Mouse (Mus musculus) heart, adult 2 months (tissue): Measurements from ENCODE around the gene Bik. TPM values are rescaled to one million over a fixed set of nuclear protein-coding genes. Genes with fewer than 3 reads are reported as not detected.

Experiments used
- DNase-seq, 2 experiments: peaks; one replicate each; pipeline ENCODE4 v3.0.0; 2021
- H3K27ac ChIP-seq: fragments of 200-600 bp; 2 replicates; pipeline ENCODE4 v1.8.1; 2022
- H3K27me3 ChIP-seq: fragments of 200-500 bp; 2 replicates; pipeline ENCODE4 v1.6.1; 2012; ENCODE audit warnings: mild to moderate bottlenecking, low read length, inconsistent platforms, mixed read lengths; ENCODE audit not compliant: control insufficient read depth, insufficient read depth
- H3K36me3 ChIP-seq: fragments of 200-500 bp; 2 replicates; pipeline ENCODE4 v1.6.1; 2012; ENCODE audit warnings: low read length, inconsistent platforms; ENCODE audit not compliant: control insufficient read depth, insufficient read depth
- H3K4me1 ChIP-seq: fragments of 200-500 bp; 2 replicates; pipeline ENCODE4 v1.6.1; 2011; ENCODE audit warnings: low read length; ENCODE audit not compliant: control insufficient read depth, insufficient read depth
- H3K4me3 ChIP-seq: fragments of 200-600 bp; 2 replicates; pipeline ENCODE4 v1.8.1; 2022
- H3K79me2 ChIP-seq: fragments of 200-500 bp; replicated peaks from 2 replicates; pipeline ENCODE4 v1.6.1; 2012; ENCODE audit warnings: mild to moderate bottlenecking, inconsistent platforms, low read length, moderate library complexity, mixed read lengths; ENCODE audit not compliant: control insufficient read depth, insufficient read depth
- H3K9ac ChIP-seq: fragments of 200-500 bp; 2 replicates; pipeline ENCODE4 v1.6.1; 2012; ENCODE audit warnings: low read depth, mild to moderate bottlenecking, control low read depth, inconsistent platforms, low read length, mixed read lengths
- CTCF ChIP-seq: fragments of 200-600 bp; IDR thresholded peaks from 2 replicates; pipeline ENCODE4 v1.8.1; 2022; ENCODE audit warnings: antibody characterized with exemption, mild to moderate bottlenecking, moderate library complexity
- EP300 ChIP-seq: fragments of 200-500 bp; IDR thresholded peaks from 2 replicates; pipeline ENCODE4 v1.6.1; 2011; ENCODE audit warnings: low read depth, low read length, control low read depth; ENCODE audit not compliant: insufficient read depth
- POLR2A ChIP-seq: fragments of 200-500 bp; IDR thresholded peaks from 2 replicates; pipeline ENCODE4 v1.6.1; 2011; ENCODE audit warnings: mild to moderate bottlenecking, low read depth, low read length, control low read depth; ENCODE audit not compliant: insufficient read depth
- WGBS: fragments of 180-500 bp; shearing (Covaris S2); methylation state at CpG from one replicate; pipeline ENCODE4 v1.1.7; 2018; 5-methylcytosine and 5-hydroxymethylcytosine counted together
- intact Hi-C: fragments of 180-260 bp; cut with DNase I; formaldehyde crosslinking; loops from one replicate; pipeline ENCODE4 v1.15.1; 2025
- polyA plus RNA-seq: library from polyadenylated mRNA; depleted of rRNA; stranded (reverse); fragments of >200 nt; gene quantifications from 2 replicates; pipeline ENCODE4 v1.2.3, GENCODE M21; 2012
- total RNA-seq, 2 experiments: library from RNA; stranded (reverse); gene quantifications; 2 replicates each; pipeline ENCODE4 v1.2.3; 2021

Gene Bik
- total and polyA plus RNA-seq, 3 experiments, result 8.3 to 11.7 (median 10.9) TPM

DNA sequence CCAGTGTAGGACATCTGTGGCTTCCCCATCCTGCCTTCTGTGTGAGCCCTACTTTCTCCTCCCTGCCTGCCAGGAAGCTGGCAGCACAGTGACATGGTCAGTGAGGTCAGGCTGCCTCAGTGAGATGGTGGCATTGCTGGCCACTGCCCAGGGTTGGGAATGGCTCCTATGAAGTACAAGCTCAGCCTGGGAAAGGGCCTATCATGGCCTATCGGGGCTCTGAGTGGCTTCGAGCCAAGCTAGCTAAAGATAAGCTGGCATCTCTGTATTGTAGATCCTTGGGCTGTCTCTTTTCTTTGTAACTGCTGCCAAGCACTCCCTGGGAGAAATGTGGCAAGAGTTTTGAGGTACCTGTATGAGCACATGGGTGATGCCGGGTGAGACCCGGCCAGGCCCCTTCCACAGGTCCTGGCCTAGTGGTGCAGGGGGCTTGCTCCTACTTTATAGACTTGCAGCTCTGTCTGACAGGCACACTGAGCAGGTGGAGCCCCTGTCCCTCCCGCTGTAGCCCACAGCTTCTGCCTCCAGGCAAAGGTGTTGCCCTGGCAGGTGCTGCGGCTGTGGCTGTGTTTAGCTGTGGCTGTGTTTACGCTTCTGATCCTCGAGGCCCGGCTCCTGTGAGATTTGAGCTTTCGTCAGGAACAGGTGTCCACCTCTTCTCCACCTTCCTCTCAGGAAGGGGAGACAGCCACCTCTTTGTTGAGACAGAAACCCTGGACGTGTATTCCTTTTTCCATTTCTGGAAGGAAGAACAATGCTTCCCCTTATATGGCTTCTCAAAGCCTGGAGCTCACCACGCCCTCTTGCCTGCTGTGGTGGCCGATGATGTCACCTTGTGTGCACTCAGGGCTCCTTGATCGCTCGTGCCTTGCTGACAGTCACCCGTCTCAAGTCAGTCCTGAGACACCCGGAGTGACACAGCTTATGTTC is 8.6 kb downstream of the Bik start:
- intact Hi-C loops, result loop anchor here (5.0 kb wide), 1 partner anchor 62 kb away; the partner anchor contains the start of gene Ttll12
- DNase-seq, result peak; percentile 45 to 57

DNA sequence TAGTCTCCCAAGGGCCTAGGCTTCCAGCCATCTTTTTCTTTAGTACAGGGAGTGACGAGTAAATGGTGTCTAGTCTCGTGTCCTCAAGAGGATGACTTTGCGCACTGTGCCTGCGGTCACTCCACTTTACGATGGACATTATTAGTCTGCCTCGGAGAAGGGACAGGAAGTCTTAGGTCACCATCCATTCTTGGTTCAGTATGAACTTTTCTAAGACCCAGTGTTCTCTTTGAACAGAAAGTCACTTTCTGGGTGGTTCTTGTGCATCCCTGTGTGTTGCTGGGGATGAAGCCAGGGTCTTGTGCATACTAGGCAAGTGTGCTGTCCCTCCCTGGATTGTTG is 9.2 kb downstream of the Bik start:
- H3K9ac ChIP-seq, result 0 out of 2 replicates have a peak overlapping the region, but pooled peaks have one; percentile 0

More for the DNA sequence above, 8.6 kb downstream of the Bik start:
- H3K27me3 ChIP-seq, result no peaks in the 10 kb centered on the region
- no peaks in the 10 kb centered on the region for H3K79me2 ChIP-seq
- peak overlapping the region; percentile 15 for H3K9ac ChIP-seq
- H3K4me1 ChIP-seq, result peaks cover 23% of the 10 kb centered on the region
- no peaks in the 10 kb centered on the region; the same call in 1 of the 2 replicates for H3K36me3 ChIP-seq
- 26% methylated on average over 17 of the region's 17 CpGs for WGBS
- TF ChIP-seq POLR2A, result peak; percentile 51; the same call in 1 of the 2 replicates
- 0 out of 2 replicates have a peak, but pooled peaks have one; percentile 12 for TF ChIP-seq EP300
- no peak for TF ChIP-seq CTCF
- no peak overlapping the region; the same call in 1 of the 2 replicates for H3K4me3 ChIP-seq
- H3K27ac ChIP-seq, result peak overlapping the region; percentile 74

DNA sequence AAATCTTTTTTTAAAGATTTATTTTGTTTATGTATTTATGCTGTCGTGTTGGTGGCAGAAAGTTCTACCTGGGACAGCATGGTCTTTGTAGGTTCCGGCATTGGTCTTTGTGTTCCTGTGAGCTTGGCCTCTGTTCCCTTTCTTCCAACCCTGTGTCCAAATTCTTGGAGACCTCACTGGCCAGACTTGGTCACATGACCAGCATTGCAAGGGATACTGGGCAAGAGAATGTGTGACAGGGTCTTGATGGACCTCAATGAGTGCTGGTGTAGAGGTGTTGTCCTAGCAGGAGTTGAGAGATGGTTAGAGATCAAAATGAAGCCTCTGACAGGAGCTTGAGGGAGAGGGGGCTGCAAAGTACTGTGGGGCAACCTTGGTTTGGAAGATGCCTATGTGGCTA is 12.2 kb downstream of the Bik start:
- no peak overlapping the region for H3K4me3 ChIP-seq
- no peak overlapping the region for H3K9ac ChIP-seq
- no peaks in the 10 kb centered on the region; the same call in 1 of the 2 replicates for H3K36me3 ChIP-seq
- no peak for TF ChIP-seq CTCF
- no peak for TF ChIP-seq EP300
- TF ChIP-seq POLR2A, result no peak
- WGBS, result 97% methylated on average over 2 of the region's 2 CpGs
- peaks cover 21% of the 10 kb centered on the region for H3K4me1 ChIP-seq
- intact Hi-C loops, result no loop called here
- H3K27ac ChIP-seq, result no peak overlapping the region; the same call in 1 of the 2 replicates
- H3K79me2 ChIP-seq, result no peaks in the 10 kb centered on the region
- peak in 1 of 2 experiments; percentile 14 for DNase-seq
- no peaks in the 10 kb centered on the region for H3K27me3 ChIP-seq

More for the DNA sequence above, 9.2 kb downstream of the Bik start:
- intact Hi-C loops, result no loop called here
- 24% methylated on average over 6 of the region's 6 CpGs for WGBS
- TF ChIP-seq POLR2A (no peak), EP300 (no peak), CTCF (no peak)
- Histone ChIP-seq H3K27me3 (no peaks in the 10 kb centered on the region), H3K4me1 (peaks cover 22% of the 10 kb centered on the region), H3K4me3 (no peak overlapping the region; the same call in 1 of the 2 replicates), H3K79me2 (no peaks in the 10 kb centered on the region), H3K36me3 (no peaks in the 10 kb centered on the region; the same call in 1 of the 2 replicates), H3K27ac (peak overlapping the region; percentile 74)
- peak in 1 of 2 experiments; percentile 16 for DNase-seq

DNA sequence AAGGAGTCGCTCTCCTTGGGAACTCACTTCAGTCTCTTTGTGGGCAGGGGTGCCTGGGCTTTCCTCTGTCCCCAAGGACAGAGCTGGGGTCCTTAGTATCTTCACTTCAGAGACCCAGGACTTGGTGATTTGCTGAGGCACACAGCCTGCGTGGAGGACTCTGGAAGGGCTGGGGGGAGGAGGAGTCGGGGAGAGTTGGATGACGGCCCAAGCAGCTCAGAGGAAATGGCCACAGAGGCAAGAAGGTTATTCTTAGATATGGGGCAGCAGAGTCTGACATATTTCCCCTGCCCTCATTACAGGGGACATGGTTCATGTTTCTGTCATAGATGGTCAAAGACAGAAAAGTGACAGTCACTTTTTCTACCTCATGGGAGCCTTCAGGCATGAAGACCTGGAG is 13.2 kb downstream of the Bik start:
- H3K27me3 ChIP-seq, result no peaks in the 10 kb centered on the region
- intact Hi-C loops, result no loop called here
- H3K36me3 ChIP-seq, result no peaks in the 10 kb centered on the region; the same call in 1 of the 2 replicates
- peak; percentile 75 to 81 for DNase-seq
- H3K27ac ChIP-seq, result peak overlapping the region; percentile 85
- 10% methylated on average over 4 of the region's 4 CpGs for WGBS
- no peak for TF ChIP-seq EP300
- no peak overlapping the region for H3K9ac ChIP-seq
- H3K4me3 ChIP-seq, result peak overlapping the region; percentile 32; the same call in 1 of the 2 replicates
- H3K4me1 ChIP-seq, result peaks cover 18% of the 10 kb centered on the region
- H3K79me2 ChIP-seq, result no peaks in the 10 kb centered on the region

DNA sequence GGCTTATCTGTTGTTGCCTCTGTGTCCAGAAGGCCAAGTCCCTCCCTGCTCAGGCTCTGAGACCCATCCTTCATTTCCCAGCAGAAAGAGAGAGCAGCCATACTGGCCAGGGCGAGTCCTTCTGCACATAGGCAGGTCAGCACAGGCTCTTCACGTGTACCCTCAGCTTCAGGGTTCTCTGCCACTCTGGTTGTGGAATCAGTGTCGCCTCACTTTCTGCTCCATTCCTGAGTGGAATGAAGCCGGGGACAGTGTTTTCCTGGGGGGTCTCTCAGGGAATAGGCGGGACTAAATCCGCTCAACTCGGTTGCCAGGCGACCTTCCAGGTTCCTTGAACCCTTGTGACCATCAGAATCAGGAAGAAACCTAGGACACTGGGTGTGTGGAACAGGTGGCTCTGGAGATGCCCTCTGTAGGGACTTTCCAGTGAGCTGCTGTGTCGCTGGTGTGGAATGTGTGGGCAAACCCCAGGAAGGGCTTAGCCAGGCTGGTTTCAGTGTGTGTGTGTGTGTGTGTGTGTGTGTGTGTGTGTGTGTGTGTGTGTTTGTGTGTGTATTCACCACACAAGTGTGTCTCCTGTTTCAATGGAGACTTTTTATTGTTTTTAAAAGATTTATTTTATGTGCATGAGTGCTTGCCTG is 15.1 kb downstream of the Bik start:
- TF ChIP-seq EP300, result no peak
- TF ChIP-seq POLR2A, result no peak
- TF ChIP-seq CTCF, result no peak
- Histone ChIP-seq H3K79me2 (no peaks in the 10 kb centered on the region), H3K9ac (no peak overlapping the region), H3K4me1 (peaks cover 10% of the 10 kb centered on the region), H3K27me3 (no peaks in the 10 kb centered on the region), H3K27ac (no peak overlapping the region), H3K36me3 (no peaks in the 10 kb centered on the region; the same call in 1 of the 2 replicates), H3K4me3 (no peak overlapping the region)
- intact Hi-C loops, result no loop called here
- WGBS, result 71% methylated on average over 9 of the region's 9 CpGs
- DNase-seq, result peak in 1 of 2 experiments; percentile 20

DNA sequence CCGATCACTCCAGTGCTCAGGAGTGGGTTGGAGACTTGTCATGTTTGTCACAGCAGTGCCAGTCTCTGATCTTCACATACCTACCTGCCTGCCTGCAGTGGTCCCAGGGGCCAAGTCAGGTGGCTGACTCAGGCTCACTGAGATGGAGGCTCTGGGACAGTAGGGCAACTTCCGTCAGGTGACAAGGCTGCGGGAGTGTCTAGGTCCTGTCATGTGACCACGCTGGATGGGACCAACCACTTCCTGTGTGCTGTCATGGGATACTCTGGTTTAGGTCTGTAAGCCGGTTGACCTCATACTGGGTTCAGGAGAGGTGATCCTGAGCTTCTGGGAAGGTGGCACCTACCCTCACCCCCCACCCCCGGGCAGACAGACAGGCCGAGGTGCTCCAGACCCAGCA is 19.4 kb downstream of the Bik start:
- WGBS, result 82% methylated on average over 7 of the region's 7 CpGs
- intact Hi-C loops, result no loop called here
- H3K4me3 ChIP-seq, result no peak overlapping the region
- H3K36me3 ChIP-seq, result no peaks in the 10 kb centered on the region
- no peak for TF ChIP-seq EP300
- TF ChIP-seq POLR2A, result no peak
- no peak for TF ChIP-seq CTCF
- no peak for DNase-seq
- H3K79me2 ChIP-seq, result no peaks in the 10 kb centered on the region
- H3K27ac ChIP-seq, result no peak overlapping the region
- H3K27me3 ChIP-seq, result no peaks in the 10 kb centered on the region
- H3K9ac ChIP-seq, result no peak overlapping the region
- no peaks in the 10 kb centered on the region for H3K4me1 ChIP-seq
